Mouse (Mus musculus) MEL (cell line): Measurements from ENCODE around the gene Fxyd2.

Source experiments
- CTCF ChIP-seq, 3 experiments: IDR thresholded peaks in 2 of 3; conservative IDR thresholded peaks in 1 of 3; 2 replicates each; pipeline ENCODE4 v1.5.1; 2011 to 2012; ENCODE audit warnings: low read length in 3 of 3, low read depth in 2 of 3, mild to moderate bottlenecking in 2 of 3, improper control_type of control experiment in 1 of 3, inconsistent platforms in 1 of 3, mixed read lengths in 1 of 3, moderate library complexity in 1 of 3; ENCODE audit not compliant: control insufficient read depth in 1 of 3, insufficient read depth in 1 of 3, poor library complexity in 1 of 3, severe bottlenecking in 1 of 3
- EP300 ChIP-seq, 2 experiments: IDR thresholded peaks; 2 replicates each; pipeline ENCODE4 v1.6.1; 2011; ENCODE audit warnings: improper control_type of control experiment in 2 of 2, low read length in 2 of 2, low read depth in 1 of 2, mild to moderate bottlenecking in 1 of 2
- KAT2A ChIP-seq: conservative IDR thresholded peaks from 2 replicates; pipeline ENCODE4 v1.6.1; 2012; ENCODE audit warnings: low read depth, low read length, improper control_type of control experiment, inconsistent platforms
- MYB ChIP-seq: IDR thresholded peaks from 2 replicates; pipeline ENCODE4 v1.6.1; 2011; ENCODE audit warnings: mild to moderate bottlenecking, low read depth, low read length, improper control_type of control experiment
- NRF1 ChIP-seq: IDR thresholded peaks from 2 replicates; pipeline ENCODE4 v1.6.1; 2014; ENCODE audit warnings: low read depth, mild to moderate bottlenecking, inconsistent platforms, low read length, improper control_type of control experiment, moderate library complexity; ENCODE audit not compliant: poor library complexity, insufficient read depth, severe bottlenecking
- POLR2AphosphoS5 ChIP-seq: IDR thresholded peaks from 2 replicates; pipeline ENCODE4 v1.6.1; 2012; ENCODE audit warnings: low read depth, borderline replicate concordance, mild to moderate bottlenecking, inconsistent platforms, low read length, moderate library complexity, mixed read lengths
- TCF12 ChIP-seq: IDR thresholded peaks from 2 replicates; pipeline ENCODE4 v1.6.1; 2014; ENCODE audit warnings: low read depth, mild to moderate bottlenecking, inconsistent platforms, low read length, improper control_type of control experiment, moderate library complexity
- UBTF ChIP-seq: IDR thresholded peaks from 2 replicates; pipeline ENCODE4 v1.6.1; 2012; ENCODE audit warnings: low read depth, mild to moderate bottlenecking, inconsistent platforms, low read length, improper control_type of control experiment, moderate library complexity, borderline replicate concordance; ENCODE audit not compliant: insufficient read depth
- USF2 ChIP-seq, 2 experiments: IDR thresholded peaks; 2 replicates each; pipeline ENCODE4 v1.6.1; 2011 to 2012; ENCODE audit warnings: improper control_type of control experiment in 2 of 2, low read length in 2 of 2, borderline replicate concordance in 1 of 2, inconsistent platforms in 1 of 2, low read depth in 1 of 2, mild to moderate bottlenecking in 1 of 2; ENCODE audit not compliant: insufficient read depth in 1 of 2

- TF ChIP-seq NRF1 (no peak), POLR2AphosphoS5 (no peak), MYB (no peak), CTCF (IDR thresholded peaks at IDR 0.05 in 2 of 3, conservative IDR thresholded peaks at IDR 0.05 in 1 of 3; ENCODE audit: control insufficient read depth in 1 of 3, insufficient read depth in 1 of 3, low read depth in 2 of 3, low read length in 3 of 3, poor library complexity in 1 of 3, severe bottlenecking in 1 of 3) (no peak), TCF12 (no peak), UBTF (no peak), EP300 (IDR thresholded peaks at IDR 0.05; ENCODE audit: low read depth in 1 of 2, low read length in 2 of 2) (no peak), KAT2A (no peak), USF2 (IDR thresholded peaks at IDR 0.05; ENCODE audit: borderline replicate concordance in 1 of 2, insufficient read depth in 1 of 2, low read depth in 1 of 2, low read length in 2 of 2) (no peak)
Observed at GRCm38 (mm10) chr9:45440083-45440784, 40.8 kb downstream of the Fxyd2 start.
